Mouse (Mus musculus): ENCODE results near the gene Clec12a.
A peak's percentile ranks its signal among the peaks of the same experiment; 100 is the strongest.
"Not testable (repeated sequence)": the region's sequence is repeated elsewhere in the genome, so short reads cannot be mapped to it uniquely, and the experiment has no call there.

Clec12a gene

DNA sequence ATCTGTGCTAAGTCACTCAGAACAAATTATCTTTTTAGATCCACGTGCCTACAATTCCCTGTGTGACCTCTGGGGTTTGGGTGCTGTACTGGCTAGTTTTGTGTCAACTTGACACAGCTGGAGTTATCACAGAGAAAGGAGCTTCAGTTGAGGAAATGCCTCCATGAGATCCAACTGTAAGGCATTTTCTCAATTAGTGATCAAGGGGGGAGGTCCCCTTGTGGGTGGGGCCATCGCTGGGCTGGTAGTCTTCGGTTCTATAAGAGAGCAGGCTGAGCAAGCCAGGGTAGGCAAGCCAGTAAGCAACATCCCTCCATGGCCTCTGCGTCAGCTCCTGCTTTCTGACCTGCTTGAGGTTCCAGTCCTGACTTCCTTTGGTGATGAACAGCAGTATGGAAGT is at the start of gene Clec12a:
Gene Clec12a (plus strand): TSS at position 301 of the 400 bp plus-strand sequence.
- DNase-seq = not testable (repeated sequence)

DNA sequence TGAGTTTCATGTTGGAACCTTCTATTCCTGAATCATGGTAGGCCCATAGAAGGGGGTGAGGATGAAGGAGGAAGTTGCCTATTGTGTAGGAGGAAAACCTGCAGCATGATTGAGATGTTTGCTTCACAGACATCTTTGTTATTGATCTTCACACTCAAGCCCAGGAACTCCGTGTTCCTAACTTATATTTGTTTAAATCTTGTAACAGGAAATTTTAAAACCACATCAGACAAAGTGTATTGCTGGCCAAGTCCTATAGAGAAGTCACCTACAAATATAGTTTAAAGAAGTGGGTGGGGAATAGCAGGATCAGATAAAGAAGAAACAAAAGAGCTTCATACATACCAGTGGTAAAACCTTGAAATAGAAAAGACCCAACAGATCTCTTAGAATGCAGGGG is 38.3 kb upstream of the Clec12a start:
- no peak for DNase-seq

DNA sequence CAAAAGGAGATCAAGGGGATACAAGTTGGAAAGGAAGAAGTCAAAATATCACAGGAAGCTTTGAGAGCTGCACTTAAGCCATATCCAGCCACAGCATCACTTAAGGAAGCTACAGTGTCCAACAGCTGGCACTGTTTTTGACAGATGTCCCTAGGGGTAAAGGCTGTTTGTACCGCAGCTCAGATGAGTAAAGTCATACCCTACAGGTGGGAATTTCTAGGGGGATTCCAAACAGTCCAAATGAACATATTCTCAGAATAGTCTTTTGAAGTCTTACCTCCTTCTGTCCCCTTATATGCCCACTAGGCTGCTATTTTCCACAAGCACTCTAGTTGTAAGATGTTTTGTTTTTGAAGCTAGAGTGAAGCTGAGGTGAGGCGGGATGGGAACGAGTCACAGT is 30.0 kb upstream of the Clec12a start:
- DNase-seq = no peak

DNA sequence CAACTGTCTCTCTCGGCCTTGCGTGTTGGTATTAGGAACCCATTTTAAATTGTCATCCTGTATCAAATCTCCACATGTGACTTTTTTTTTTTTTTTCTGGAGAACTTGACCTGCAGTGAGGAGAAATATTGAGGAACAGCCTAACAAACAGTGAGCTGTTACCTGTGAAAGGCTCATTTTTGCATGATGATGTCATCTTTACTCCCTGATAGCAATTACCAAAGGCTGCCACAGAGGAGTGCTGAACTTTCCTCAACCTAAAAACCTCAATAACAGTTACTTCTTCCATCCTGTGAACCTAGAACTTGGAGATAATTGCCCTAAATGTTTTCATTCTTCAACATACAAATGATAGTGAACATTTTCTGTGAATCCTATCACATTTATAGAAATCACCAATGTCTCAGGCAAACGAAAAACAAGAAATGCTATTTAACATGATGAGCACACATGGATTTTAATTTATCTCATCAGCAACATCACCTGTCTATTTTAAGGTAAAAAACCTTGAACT is 27.8 kb upstream of the Clec12a start:
- no peak for DNase-seq

DNA sequence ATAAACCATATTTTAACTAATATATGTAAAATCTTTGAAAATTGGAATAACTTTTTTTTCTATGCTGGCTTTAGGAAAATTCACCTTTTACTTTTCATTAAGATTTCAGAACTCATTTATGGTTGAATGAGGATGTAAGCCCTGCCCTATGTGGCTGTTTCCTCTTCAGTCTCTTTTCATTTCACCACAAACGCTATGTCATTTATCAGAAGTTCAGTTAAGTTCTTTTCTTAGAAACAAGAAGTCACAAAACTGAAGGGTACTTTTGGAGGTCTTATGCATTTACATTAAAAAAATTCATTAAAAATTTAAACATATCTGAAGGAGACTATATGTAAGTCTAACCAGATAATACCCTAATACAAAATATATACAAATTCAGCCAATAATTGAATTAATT is 26.8 kb upstream of the Clec12a start:
- no peak for DNase-seq

DNA sequence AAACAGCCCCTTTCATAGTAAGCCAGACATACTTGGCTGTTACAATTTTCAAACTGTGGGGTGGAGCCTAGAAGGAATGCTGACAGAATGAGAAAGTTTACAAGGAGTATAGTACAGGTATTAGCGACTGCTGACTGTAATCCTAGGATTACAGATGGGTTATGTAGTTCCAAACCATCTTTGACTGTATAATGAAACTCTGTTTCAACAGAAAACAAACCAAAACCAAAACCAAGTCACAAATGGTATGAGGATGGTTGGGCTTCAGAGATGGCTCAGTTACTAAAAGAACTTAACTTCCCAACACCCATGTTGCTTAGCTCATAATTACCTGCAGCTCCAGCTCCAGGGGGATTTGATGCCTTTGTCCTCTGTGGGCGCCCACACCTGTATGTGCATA is 26.0 kb upstream of the Clec12a start:
- no peak for DNase-seq

DNA sequence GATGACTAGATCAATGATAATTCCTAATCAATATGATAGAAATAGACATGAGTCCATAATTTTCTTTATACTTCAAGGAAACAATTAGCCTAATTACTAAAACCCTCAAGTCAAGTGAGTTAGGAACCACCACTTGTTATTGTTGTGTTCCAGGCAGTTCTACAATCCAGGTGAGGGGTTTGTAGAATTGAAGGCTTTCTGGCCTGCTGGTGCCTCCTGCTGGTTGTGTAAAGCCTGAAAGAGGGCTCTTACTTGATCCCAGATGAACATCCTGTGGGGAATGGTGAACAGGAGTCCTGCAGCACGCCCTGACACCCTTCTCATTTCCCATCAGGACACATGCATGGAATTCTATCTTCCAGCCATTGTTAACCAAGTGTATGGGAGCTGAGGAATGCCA is 24.1 kb upstream of the Clec12a start:
- no peak for DNase-seq

DNA sequence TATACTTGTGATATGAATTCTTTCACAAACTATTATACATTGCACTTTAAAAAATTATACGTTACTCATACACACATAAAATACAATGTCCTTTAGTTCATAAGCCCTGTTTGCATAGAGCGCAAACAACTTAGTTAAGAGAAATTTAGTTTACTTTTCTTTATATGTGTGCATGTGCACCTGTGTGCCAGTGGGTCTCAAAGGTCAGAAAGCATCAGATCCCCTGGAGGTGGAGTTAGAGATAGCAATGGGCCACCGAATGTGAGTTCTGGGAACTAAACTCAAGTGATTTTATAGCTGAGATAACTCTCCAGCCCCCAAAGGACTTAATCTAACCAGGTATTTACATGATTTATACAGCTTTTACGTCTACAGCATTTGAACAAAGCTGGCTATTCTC is 23.2 kb upstream of the Clec12a start:
- DNase-seq = no peak

DNA sequence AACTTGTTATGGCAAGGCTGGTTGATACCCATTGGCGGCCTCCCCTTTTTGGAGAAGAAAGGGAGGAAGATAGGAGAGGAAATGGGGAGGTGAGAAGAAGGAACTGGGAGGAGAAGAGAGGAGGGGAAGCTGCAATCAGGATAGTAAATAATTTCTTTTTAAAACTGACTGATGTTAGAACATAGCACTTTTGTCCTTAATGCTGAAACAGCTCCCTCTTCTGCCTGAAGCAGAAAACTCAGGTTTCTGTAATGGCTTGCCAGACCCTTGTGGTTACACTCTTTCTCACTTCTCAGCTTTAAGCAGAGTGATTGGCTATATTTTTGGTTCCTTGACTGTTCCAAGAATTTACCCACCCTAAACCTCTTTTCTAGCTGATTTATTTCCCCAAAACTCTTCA is 16.5 kb upstream of the Clec12a start:
- DNase-seq = no peak

DNA sequence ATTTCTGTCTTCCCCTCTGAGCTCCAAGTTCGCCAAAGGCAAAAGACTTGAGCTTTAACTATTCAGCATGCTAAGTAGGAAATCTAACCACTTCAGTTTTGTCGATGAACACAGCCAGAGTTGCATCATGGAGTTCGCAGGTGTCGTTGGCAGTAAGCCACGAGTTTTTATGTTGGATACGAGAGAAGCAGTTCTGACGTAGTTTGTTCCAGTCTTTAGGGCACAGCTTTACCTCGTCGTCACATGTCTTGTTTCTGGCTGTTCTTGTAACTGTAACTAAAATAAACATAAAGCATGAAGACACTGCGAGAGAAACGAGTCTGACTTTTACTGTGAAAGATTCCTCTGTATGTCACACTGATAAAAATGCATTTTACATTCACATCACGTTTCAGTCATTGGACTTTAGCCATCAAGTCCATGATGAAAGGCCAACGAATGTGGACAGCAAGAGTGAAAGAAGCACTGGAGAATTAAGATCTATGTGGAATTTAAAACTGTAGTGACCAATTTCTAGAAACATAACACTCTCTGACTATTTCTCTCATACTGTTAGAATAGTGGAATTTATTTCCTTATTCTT is 15.8 kb upstream of the Clec12a start:
- peak; percentile 22 to 30 for DNase-seq

DNA sequence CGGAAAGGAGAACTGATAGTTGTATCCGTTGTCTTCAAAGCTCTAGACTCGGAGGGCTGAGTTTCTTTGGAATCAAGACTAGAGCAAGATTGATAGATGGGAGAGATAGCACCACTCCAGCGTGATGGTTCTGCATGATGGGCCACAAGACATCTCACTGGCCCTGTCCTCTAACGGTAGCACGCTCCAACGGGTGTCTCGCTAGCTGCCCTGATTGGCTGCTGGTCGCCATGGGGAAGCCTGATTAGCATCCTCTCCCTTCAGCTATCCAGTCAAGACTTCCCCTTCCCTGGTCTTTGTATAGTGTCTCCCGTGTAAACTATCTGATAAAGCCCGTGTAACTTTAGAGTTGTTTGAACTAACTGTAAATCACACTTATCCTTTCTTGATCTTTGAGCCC is 10.9 kb upstream of the Clec12a start, which contains the start of gene 4922502D21Rik:
Gene 4922502D21Rik (minus strand): TSS at position 187 of the 400 bp plus-strand sequence.
- DNase-seq = no peak

DNA sequence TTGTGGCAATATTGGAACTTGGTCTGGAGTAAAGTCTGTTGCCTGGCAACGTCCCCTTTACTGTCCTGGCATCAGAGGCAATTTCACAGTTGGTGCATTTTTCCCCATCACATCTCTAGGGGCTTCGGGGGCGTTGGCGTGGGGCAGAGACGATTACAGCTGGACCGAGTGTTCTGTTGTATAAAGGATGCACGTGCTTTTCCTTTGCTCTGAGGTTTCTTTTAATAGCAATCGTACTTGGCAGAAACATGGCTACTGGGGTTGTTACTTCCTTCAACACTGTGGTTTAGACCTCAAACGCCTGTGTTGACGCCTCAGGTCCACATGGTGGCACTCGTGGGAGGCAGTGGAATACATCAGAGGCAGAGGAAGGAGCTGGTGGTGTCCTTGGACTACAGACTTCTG is 8.8 kb upstream of the Clec12a start:
- peak; percentile 64 to 67 for DNase-seq

DNA sequence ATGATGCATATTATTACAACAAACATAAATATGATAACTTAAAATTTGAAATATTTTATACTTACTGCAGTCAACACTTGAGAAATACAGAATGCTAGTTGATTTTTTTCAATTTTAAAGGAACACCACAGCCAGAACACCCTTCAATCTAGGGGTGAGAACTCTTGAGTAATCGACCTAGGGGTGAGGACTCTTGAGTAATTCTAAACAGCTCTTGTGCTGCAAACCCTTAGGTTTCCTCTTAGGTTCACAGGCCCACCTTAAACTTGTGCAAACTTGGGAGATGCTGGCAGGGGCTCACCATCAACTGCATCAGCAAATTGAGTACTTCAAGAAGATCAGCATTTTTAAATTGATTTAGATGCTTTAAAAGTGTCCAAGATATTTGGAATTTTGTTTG is 4.7 kb upstream of the Clec12a start:
- no peak for DNase-seq

DNA sequence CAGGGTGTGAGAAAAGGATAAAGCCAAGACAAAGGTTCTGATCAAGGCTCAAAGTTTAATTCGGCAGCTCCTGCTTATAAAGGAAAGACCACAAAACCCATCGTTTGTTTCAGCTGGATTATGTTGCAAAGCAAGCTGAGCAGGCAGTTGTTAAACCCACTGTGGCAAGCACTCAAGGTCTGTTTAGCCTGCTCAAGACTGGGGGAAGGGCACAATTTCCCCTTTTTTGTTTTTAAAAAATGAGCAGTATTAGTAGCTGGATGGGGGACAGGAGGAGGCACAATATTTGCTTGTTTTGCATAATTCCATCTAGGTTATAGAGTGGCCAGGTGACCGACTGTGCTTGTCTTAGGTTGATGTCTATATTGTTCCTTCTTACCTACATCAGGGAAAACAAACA is 1.9 kb downstream of the Clec12a start:
- DNase-seq = no peak

DNA sequence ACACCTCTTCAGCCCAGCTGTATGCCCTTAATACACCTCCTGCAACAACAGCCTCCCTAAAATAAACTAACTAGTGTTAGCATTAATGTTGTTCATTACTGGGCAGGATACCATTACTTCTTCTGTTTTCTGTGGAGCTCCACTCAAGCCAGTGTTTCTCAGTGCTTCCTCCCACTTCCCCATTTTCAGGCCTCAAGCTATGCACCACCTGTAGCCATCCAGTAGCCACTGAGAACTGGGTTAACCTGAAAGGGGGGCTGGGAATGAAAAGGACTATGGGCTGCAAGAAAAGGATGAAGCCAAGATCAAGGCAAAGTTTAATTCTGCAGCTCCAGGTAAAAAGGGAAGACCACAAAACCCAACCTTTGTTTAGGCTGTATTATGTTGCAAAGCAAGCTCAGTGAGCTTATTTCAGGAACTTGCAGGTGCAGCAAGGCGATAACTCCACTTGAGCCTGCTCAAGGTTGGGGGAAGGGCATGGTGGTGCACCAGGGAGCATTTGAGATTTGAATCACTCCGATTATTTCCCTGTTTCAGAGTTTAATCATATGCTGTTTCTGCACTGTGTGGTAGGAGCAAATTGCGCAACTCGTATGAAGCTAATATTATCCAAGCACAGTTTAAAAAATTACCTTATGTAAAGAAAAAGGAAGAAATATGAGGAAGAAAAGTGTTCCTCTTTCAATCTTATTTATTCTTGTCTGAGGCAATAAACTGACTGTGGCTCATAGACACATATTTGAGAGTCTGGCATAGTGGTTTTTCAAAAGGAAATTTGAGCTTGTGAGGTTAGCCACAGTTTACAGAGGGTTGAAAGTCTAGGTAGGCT is 7.2 kb downstream of the Clec12a start:
- DNase-seq = no peak

DNA sequence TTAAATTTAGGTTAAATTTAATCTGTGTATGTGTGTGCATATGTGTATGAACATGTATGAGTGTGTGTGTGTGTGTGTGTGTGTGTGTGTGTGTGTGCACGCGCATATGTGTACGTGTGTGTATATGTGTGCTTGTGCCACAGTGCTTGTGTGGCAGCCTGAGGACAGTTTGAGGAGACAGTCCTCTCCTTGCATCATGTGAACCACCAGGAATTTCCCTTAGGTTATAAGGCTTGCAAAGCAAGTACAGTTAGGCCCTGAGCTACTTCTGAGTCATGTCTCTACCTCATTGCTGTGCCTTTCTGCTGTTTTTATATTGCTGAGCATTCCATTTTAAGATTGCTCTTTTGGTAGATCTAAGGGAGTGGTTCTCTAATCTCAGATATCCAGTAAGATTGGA is 8.6 kb downstream of the Clec12a start:
- no peak for DNase-seq

DNA sequence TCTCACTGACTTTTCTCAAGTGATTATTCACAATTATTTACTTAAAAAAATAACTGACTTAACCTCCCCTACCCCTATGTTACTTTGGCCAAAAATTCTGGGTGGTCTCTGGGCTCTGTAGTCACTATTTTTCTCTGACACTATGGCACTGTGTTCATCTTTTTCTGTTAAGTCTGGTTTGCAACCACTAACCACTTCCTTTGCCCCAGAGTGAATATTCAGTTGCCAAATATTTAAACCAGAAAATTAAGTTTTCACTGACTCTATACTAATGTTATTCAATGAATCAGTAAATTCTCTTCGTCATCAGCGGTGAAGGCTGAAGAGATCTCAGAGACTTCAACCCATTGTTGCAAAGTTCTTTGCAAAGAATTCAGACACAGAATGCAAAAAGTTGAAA is 13.3 kb downstream of the Clec12a start:
- DNase-seq = no peak

DNA sequence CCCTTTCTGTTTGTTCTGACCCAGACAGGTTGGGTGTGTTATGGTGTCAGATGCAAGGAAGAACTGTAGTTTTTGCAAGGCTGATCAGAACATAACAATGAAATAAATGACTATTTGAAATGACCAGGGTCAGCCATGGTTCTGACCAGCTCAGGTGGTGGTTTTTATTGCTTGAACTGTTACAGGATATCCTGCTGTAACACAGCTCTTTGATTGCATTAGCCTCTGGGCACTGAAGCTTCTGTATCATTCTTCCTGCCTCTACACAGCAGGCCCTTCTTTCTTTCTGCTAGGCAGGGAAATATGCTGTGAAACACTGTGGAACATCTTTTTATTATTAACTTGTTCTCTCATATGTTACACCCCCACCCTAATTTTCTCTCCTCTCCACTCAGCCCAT is 13.9 kb downstream of the Clec12a start:
- DNase-seq = no peak

DNA sequence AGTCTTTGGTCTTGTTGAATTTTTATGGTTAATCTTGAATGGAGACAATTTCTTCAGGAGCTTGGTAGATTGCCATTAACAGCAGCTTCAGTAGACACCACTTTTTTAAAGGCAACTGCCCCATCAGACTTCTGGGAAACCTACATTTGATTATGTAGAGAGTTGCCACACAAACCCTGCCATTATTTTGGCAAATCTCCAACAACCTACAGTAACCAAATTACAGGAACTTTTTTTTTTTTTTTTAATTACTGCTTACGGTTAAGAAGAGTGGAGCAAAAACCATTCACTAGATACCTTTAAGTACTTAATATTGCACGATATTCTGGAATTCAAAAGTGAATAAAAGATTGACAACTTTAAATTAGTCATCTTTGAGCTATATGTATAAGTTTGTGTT is 17.0 kb downstream of the Clec12a start:
- no peak for DNase-seq

DNA sequence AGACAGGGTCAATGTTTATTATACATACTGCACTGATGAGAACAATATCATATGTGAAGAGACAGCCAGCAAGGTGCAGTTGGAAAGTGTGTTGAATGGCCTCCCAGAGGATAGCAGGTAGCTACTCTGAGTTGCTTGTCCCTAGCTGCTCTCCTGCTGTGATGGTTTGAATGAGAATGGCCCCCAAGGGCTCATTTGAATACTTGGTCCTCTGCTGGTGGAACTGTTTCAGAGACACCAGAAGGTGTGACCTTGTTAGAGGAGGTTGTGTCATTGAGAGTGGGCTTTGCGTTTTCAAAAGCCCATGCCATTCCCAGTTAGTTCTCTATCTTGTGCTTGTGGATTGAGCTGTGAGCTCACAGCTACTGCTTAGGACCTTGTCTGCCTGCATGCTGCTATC is 21.5 kb downstream of the Clec12a start:
- DNase-seq = no peak

DNA sequence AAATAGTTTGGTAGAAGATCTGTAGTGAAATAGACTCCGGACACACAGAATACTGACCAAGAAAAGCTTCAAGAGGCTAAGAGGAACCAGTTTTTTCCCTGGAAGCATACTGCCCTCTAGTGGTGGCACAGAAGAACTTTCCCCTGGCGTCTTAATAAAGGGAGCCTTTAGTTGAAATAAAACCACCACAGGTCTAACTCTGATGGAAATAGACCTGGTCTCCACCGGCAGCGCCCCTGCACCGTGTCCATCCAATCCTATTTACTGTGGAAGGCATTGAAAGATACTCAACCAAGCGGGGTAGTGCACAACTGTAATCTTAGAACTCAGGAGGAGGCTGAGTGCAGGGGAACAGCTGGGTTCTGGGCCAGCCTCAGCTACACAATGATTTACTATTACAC is 23.5 kb downstream of the Clec12a start:
- DNase-seq = peak; percentile 63 to 66

DNA sequence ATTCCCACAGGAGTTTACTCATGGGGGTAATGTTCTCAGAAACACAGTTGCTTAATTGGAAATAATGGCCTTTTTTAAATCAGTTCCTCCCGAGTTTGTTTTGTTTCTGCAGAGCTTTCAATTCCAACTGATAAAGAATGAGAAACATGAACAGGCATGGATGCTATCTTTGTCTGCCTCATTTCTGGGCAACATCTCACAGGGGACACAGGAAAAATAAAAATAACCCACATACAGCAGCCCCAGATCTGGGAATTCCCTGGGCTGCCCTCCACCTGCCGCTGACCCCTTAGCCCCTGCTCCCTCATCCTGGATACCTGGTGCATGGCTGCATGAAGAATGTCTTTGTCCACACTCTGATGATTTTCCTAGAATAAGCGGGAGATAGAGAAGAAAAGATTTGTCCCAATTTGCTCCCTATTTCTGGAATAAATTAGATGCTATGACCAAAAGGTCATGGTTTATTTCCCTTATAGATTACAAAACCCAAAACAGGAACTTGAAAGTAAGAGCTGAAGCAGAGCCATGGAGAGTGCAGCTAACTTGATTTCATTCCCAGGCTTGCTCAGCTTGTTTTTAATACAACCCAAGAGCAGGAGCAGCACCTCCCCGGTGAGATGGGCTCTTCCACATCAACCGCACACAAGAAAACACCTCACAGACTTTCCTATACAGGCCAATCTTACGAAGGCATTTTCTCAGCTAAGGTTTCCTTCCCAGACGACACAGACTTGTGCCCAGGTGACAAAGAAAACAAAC is 27.1 kb downstream of the Clec12a start:
- DNase-seq = no peak

DNA sequence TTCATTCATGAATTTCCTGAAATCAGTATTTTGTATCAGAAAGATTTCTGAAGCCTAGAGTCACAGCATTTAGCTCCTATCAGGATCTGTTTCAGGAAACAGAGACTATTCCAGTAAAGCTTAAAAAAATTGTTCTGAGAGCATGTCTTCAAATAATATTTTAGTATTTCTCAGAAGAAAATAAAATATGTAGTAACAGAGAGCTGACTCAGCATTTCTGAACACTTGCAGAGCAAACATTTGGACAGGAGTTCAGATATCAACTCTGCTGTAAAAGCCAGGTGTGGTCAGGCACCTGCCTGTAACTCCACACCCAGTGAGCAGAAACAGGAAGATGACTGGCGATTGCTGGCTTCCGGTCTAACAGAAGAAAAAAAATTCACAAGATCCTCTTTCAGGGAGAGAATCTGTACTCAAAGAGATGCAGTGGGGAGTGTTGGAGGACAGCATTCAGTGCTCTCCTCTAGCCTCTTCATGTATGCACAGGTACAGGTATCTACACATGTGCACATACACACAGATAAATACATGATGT is 32.5 kb downstream of the Clec12a start:
- no peak for DNase-seq
